Mouse (Mus musculus) left cerebral cortex, postnatal 10 days (tissue): ENCODE measurements around the gene Prcp. TPM values are rescaled to one million over a fixed set of nuclear protein-coding genes. Genes with fewer than 3 reads are reported as not detected.
A peak's percentile ranks its signal among the peaks of the same experiment; 100 is the strongest.
"Not testable (repeated sequence)": the region's sequence is repeated elsewhere in the genome, so short reads cannot be mapped to it uniquely, and the experiment has no call there.

Experiments used
- DNase-seq, 2 experiments: peaks; one replicate each; pipeline ENCODE4 v3.0.0; 2021 to 2022; ENCODE audit warnings: low spot score in 2 of 2, mixed read lengths in 1 of 2; ENCODE audit errors: extremely low spot score in 1 of 2
- intact Hi-C: fragments of 180-260 bp; cut with DNase I; formaldehyde crosslinking; loops from one replicate; pipeline ENCODE4 v1.15.1; 2025
- total RNA-seq, 2 experiments: library from RNA; stranded (reverse); gene quantifications; 2 replicates each; pipeline ENCODE4 v1.2.3; 2021

Prcp gene
- total RNA-seq, 2 experiments from 2014 or later = 13.9 TPM

DNA sequence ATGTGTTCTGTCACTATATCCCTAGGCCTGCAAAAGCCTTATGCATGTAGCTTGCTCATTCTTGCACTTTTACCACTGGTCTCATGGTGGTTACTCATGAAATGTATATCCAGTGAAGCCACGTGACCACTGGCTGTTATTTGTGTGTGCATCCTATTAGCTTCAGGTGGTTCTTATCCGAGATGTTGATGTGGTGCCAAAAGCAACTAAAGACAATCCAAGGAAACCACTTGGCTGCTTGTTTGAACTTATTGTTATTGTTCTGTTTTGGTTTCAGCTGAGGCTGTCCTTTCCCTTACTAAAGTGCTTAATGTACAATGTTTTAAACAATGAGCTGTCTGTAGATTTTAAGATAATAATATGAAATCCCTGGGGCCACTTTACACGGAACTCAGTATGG, 85.5 kb downstream of the Prcp start:
- intact Hi-C loops = loop anchor here (5.0 to 10.0 kb wide), 2 partner anchors 87 to 855 kb away; partner anchors contain the start of genes Ddias and Prcp

DNA sequence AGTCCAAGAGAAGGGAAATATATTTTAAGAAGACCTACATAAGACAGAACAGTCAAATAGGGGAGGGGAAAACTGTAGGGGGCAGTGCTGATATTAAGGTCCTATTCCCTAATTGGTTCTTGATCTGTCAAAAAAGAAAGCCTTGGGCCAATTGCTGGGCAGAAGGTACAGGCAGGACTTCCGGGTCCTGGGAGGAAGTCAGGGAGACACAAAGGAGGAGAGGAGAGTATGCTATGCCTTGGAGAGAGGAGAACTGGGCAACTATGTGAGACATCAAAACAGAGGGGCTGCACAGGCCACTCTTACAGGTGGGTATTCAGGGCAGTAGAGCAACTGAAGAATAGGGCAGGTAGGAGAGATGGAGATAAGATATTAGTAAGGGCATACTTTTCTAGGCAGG, 87.6 kb downstream of the Prcp start:
- DNase-seq = no peak
- intact Hi-C loops = loop anchor here (5.0 to 10.0 kb wide), 2 partner anchors 90 to 857 kb away; partner anchors contain the start of genes Ddias and Prcp

More for the DNA sequence above, 85.5 kb downstream of the Prcp start:
- DNase-seq = no peak

DNA sequence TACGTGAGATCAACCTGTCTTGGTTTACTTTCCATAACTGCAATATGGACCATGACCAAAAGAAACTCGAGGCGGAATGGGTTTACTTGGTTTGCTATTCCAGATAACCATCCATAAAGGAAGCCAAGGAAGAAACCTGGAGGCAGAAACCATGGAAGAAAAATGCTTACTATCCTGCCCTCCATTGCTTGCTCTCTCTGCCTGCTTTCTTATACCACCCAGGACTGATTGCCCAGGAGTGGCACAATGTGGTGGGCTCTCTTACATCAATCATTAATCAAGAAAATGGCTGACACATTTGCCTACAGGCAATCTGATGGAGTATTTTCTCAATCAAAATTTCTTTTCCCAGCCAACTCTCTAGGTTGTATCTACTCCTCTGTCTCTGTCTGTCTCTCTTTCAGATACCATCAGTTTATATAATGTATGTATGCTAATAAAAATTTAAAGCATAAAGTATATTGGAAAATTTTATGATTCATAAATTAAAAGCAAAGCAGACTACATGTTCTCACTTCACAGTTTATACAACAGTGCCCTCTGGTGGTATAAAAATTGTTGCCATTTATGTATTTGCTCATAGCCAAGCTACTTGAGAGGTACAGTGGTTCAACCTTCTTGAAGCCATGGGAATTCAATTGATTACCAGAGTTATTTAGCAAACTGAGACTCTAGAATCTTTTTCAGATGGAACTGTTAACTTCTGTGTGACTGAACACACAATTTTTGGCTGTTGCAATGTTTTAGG, 90.7 kb downstream of the Prcp start:
- intact Hi-C loops = loop anchor here (5.0 to 10.0 kb wide), 3 partner anchors 93 to 860 kb away; partner anchors contain the start of genes Ddias and Prcp
- peak in 1 of 2 experiments; percentile 82 for DNase-seq

DNA sequence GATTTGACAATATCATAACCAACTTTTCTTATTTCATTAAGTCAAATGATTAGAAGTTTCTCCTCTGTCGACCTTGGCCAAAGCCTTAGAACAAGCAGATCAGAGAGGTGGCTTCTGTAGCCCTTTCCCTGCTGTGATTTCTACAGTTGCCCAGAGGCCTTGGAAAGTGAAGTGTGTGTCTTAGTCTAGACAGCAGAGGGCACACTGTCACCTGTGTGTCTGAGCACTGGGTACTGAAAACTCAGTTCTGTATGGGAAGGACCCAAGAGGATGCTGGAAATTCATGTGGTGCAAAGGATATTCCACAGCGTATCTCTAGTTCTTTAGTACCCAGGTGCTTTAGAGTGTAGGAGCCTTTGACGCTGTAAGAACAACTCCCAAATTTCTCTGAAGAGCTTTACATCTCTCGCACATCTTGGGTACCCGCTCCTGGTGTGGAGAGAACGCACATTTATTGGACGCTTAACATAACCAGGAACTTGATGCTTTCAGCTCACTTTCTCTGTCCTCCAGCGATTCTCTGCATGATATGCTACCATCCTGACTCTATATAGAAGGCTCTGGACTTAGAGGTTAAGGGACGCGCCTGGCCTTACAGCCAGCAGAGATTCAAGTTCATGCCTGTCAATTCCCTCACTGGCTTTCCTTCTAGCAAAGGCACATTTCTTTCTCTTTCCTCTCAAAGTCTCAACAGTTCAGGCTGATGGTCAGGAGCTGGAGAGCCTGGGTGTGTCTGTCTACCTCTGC, 93.3 kb downstream of the Prcp start:
- DNase-seq = peak; percentile 34 to 44
- intact Hi-C loops = loop anchor here (5.0 to 10.0 kb wide), 2 partner anchors 130 to 863 kb away; no protein-coding TSS in a partner anchor

DNA sequence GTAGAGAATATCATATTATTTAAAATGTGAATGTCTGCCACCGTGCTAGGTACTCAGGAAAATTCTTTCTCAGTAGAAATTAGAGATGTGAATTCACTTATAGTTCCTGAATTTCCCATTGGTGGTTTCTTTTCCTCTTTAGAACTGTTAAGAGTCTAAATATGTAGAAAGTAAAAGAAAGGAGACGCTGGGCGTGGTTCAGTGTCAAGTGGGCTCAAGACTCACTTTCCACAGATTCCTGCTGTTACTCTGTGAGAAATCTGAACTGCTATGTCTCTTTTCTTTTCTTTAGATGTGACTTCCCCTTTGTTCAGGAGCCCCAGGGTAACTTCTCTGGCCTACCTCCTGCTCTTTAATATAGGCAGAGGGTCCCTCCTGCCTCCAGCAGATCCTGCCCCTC, 103.2 kb downstream of the Prcp start:
- intact Hi-C loops = no loop called here
- DNase-seq = no peak

DNA sequence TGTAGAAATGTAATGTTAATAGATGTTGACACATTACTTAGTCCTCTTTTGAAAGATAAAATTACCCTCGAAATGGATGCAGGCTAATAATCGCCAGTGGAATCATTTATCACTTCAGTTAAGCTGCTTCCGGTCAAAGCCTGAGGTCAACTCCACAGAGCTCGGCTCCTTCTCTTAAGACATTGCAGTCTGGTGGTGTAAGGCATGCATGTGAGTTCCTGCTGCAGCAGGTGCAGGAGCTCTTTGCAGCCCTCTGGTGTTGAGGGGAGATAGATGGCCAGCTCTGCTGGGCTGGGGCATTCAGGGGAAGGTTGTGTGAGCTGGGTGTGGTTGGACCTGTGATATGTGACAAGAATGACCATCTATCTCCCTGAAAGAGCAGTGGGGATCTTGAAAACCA, 104.0 kb downstream of the Prcp start:
- intact Hi-C loops = no loop called here
- DNase-seq = no peak

DNA sequence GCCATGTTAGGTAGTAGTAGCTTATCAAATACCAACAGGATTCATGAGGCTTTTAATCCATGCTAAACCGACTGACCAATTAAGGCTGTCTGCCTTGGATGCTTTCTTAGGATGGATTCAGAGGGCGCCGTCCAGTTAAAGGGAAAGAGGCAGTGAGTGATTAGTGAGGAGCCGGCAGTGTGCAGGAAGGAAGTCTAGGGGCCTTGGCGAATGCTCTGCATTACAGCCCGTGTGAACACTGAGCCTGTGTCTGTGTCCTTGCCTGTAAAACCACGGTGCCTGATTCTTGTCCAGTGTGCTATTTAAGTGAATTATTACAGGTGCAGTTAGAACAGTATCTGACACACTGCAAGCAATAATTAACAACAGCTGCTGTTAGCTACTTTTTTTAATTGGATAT, 104.5 kb downstream of the Prcp start:
- intact Hi-C loops, DNase-seq: not testable (repeated sequence)

DNA sequence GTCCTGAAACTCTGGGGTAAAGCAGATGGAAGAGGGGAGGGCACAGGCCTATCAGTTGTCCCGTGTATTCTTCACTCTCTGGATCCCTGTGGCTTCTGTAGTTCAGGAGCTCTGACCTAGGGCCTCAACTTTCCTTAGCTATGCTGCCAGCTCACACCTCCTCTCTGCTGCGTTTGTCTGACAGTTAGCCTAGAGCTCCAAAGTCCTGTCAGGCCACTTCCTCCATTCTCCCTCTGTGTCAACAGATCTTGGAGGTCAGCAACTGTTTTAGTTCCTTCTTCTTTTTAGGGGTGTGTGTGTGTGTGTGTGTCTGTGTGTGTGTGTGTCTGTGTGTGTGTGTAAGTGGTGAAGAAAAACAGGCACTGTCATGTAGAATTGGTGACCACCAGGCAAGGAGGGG, 106.5 kb downstream of the Prcp start:
- intact Hi-C loops = loop anchor here (5.0 kb wide), 1 partner anchor 102 kb away; no protein-coding TSS in a partner anchor
- no peak for DNase-seq

DNA sequence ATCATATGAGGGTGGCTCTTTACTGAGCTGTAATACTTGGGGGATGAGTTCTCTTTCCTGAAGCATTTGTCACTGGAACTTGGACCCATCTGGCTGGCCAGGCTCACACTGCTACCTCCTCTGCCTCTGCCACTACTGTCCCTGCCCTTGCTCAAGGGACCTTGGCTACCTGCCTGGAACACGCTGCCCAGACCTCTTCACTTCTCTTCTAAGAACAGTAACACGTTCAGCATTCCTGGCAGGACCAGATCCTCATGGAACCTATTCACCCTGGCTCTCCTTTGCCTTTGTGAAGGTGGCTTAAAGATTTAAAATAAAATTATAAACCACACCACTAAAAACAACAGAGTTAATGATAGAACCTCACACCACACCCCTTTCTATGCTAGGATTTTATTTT, 107.6 kb downstream of the Prcp start:
- peak in 1 of 2 experiments; percentile 24 for DNase-seq
- intact Hi-C loops = loop anchor here (5.0 kb wide), 1 partner anchor 100 kb away; no protein-coding TSS in a partner anchor

Other genes starting within 250 kb of the Prcp start
- 10 to 100 TPM; 23.7 to 23.8 TPM for gene Ankrd42, start 237.3 kb upstream of the Prcp start, total RNA-seq
- gene Pcf11, start 204.5 kb upstream of the Prcp start, total RNA-seq = 10 to 100 TPM; 36.4 to 45.6 TPM
- 10 to 100 TPM; 33.3 to 34.9 TPM for gene Rab30, start 132.9 kb upstream of the Prcp start, total RNA-seq
- gene Ddias, start 223 bp upstream of the Prcp start, total RNA-seq = 1 to 10 TPM; 1.5 to 2.3 TPM
- 10 to 100 TPM; 16.7 to 19.0 TPM for gene Fam181b, start 205.4 kb downstream of the Prcp start, total RNA-seq